Mouse (Mus musculus) spleen, embryonic (tissue): ENCODE data around the gene Rabgap1.
"Not testable (repeated sequence)": the region's sequence is repeated elsewhere in the genome, so short reads cannot be mapped to it uniquely, and the experiment has no call there.

Experiments
- CTCF ChIA-PET: fragments of 350-600 bp; sonication (Branson Sonifier 250); formaldehyde crosslinking; loops from one replicate; lab custom pipeline; 2022; lab: Charles Lee

Gene Rabgap1

GRCm38 (mm10) chr2:37442611-37443591, at the start of gene Rabgap1, which contains the start of the genes Zbtb26 and Zbtb6:
Gene Rabgap1 (plus strand): TSS chr2:37443279.
Gene Zbtb26 (minus strand): TSS chr2:37443135.
Gene Zbtb6 (minus strand): TSS chr2:37443171.
- CTCF ChIA-PET: no interaction called here

- CTCF ChIA-PET: no interaction called here
These were observed 47.5 kb upstream of the Rabgap1 start for GRCm38 (mm10) chr2:37395539-37395938.

- CTCF ChIA-PET: no interaction called here
These were observed 21.2 kb upstream of the Rabgap1 start for GRCm38 (mm10) chr2:37421903-37422302.

GRCm38 (mm10) chr2:37422306-37423304, 20.5 kb upstream of the Rabgap1 start, which contains the start of gene Rc3h2:
Gene Rc3h2 (minus strand): TSS chr2:37422903.
- CTCF ChIA-PET: no interaction called here

GRCm38 (mm10) chr2:37423671-37424070, 19.4 kb upstream of the Rabgap1 start:
- CTCF ChIA-PET: no interaction called here

GRCm38 (mm10) chr2:37430593-37431464, 12.2 kb upstream of the Rabgap1 start:
- CTCF ChIA-PET: interaction anchor here (1.0 to 1.2 kb wide), 2 partner anchors 8 to 25 kb away, joined by 3 read pairs; no protein-coding TSS in a partner anchor

- CTCF ChIA-PET: interaction anchor here (1.2 kb wide), 1 partner anchor 24 kb away, joined by 3 read pairs; no protein-coding TSS in a partner anchor
These were observed 11.5 kb upstream of the Rabgap1 start for GRCm38 (mm10) chr2:37431609-37432008.

GRCm38 (mm10) chr2:37451667-37452375, 8.7 kb downstream of the Rabgap1 start:
- CTCF ChIA-PET: no interaction called here

- CTCF ChIA-PET: no interaction called here
These were observed 9.3 kb downstream of the Rabgap1 start for GRCm38 (mm10) chr2:37452376-37452760.

GRCm38 (mm10) chr2:37460707-37461106, 17.6 kb downstream of the Rabgap1 start:
- CTCF ChIA-PET: interaction anchor here (0.7 kb wide), 1 partner anchor 43 kb away, joined by 3 read pairs; no protein-coding TSS in a partner anchor

GRCm38 (mm10) chr2:37466266-37466665, 23.2 kb downstream of the Rabgap1 start:
- CTCF ChIA-PET: no interaction called here

- CTCF ChIA-PET: no interaction called here
These were observed 36.5 kb downstream of the Rabgap1 start for GRCm38 (mm10) chr2:37479559-37479958.

GRCm38 (mm10) chr2:37480039-37480438, 37.0 kb downstream of the Rabgap1 start:
- CTCF ChIA-PET: no interaction called here

- CTCF ChIA-PET: interaction anchor here (0.7 kb wide), 3 partner anchors 100 to 527 kb away, joined by 3 to 4 read pairs (median 4); no protein-coding TSS in a partner anchor
These were observed 41.1 kb downstream of the Rabgap1 start for GRCm38 (mm10) chr2:37484165-37484564.

- CTCF ChIA-PET: no interaction called here
These were observed 42.3 kb downstream of the Rabgap1 start for GRCm38 (mm10) chr2:37485370-37485769.

GRCm38 (mm10) chr2:37486408-37486807, 43.3 kb downstream of the Rabgap1 start:
- CTCF ChIA-PET: no interaction called here

- CTCF ChIA-PET: no interaction called here
These were observed 45.9 kb downstream of the Rabgap1 start for GRCm38 (mm10) chr2:37488956-37489355.

GRCm38 (mm10) chr2:37497321-37497720, 54.2 kb downstream of the Rabgap1 start:
- CTCF ChIA-PET: no interaction called here

GRCm38 (mm10) chr2:37505856-37506255, 62.8 kb downstream of the Rabgap1 start:
- CTCF ChIA-PET: not testable (repeated sequence)
